In genomic region chr9:89270376-89270775, GRCm38 (mm10) we compare ENCODE assay signal across 30 mouse cellular contexts. TPM values are rescaled to one million over a fixed set of nuclear protein-coding genes. Genes with fewer than 3 reads are reported as not detected.
DNase-seq lines count a peak whose midpoint lies in the region; ATAC-seq lines count a peak whose summit lies in the region.
"Had no signal": no experiment of that assay in that cellular context is flagged by ENCODE, and none has a peak within 500 bp of the region (broad histone marks: within the 10 kb centered on the region; RNA-seq: fewer than 3 reads in every experiment).

No protein-coding gene starts in this region.

- peak overlapping the region; percentile 100 for H3K27ac ChIP-seq in macrophage
- H3K27ac ChIP-seq: embryonic facial prominence, embryonic 10.5 days; embryonic facial prominence, embryonic 15.5 days; forebrain, embryonic 12.5 days; heart, embryonic 10.5 days; heart, embryonic 15.5 days; hindbrain, embryonic 12.5 days; hindbrain, postnatal 0 days; intestine, embryonic 15.5 days; liver, embryonic 15.5 days; neural tube, embryonic 12.5 days had no signal

- ATAC-seq in cerebellum, adult (ENCODE audit: insufficient number of reproducible peaks, low FRiP score, low TSS enrichment), result peak; percentile 77
- ATAC-seq: forebrain, postnatal 0 days; hindbrain, postnatal 0 days; intestine, embryonic 15.5 days; midbrain, embryonic 16.5 days had no signal

- peaks cover 11% of the 10 kb centered on the region; the same call in 1 of the 2 replicates for H3K36me3 ChIP-seq in macrophage (ENCODE audit: inconsistent target)
- H3K36me3 ChIP-seq: embryonic facial prominence, embryonic 10.5 days; embryonic facial prominence, embryonic 15.5 days; forebrain, embryonic 12.5 days; G1E; heart, embryonic 10.5 days; heart, embryonic 15.5 days; hindbrain, embryonic 12.5 days; intestine, embryonic 15.5 days; liver, embryonic 15.5 days; neural tube, embryonic 12.5 days had no signal

- no peak for DNase-seq in cerebellum, postnatal 4 days (ENCODE audit: low spot score in 2 of 2)
- DNase-seq in cerebellum, adult 11-12 months, result peak; percentile 66
- peak; percentile 70 for DNase-seq in cerebellum, adult 9-11 months
- no peak for DNase-seq in spleen, adult 12 weeks (ENCODE audit: low spot score)
- no peak for DNase-seq in liver
- DNase-seq: adrenal gland, adult 8-10 months; forebrain, postnatal 0 days; gastrocnemius, postnatal 10 days; heart, postnatal 36 days; kidney, adult 8-10 months; kidney, postnatal 10 days; layer of hippocampus, postnatal 36 days; lung, embryonic 14.5 days; lung, postnatal 14 days; right cerebral cortex, postnatal 4 days had no signal

- H3K79me2 ChIP-seq in macrophage (ENCODE audit: inconsistent target), result peaks cover 16% of the 10 kb centered on the region; the same call in 1 of the 2 replicates

- 81% methylated on average over 2 of the region's 2 CpGs for WGBS in macrophage (ENCODE audit: missing documents)

- H3K4me3 ChIP-seq in macrophage (ENCODE audit: inconsistent target), result no peak overlapping the region
- H3K4me3 ChIP-seq: embryonic facial prominence, embryonic 10.5 days; embryonic facial prominence, embryonic 15.5 days; forebrain, embryonic 12.5 days; heart, embryonic 10.5 days; heart, embryonic 15.5 days; hindbrain, embryonic 12.5 days; intestine, embryonic 15.5 days; liver, embryonic 15.5 days; myocyte; neural tube, embryonic 12.5 days had no signal

RNA-seq across cellular contexts. Expression of gene Mthfs, which starts 59.9 kb away (rescaled TPM):
- 100 to 1,000 TPM; 142 to 807 (median 391) TPM for total RNA-seq in macrophage (2018; cell fraction: chromatin; rRNA removed)
- 100 to 1,000 TPM in 13 of 26 experiments, 10 to 100 TPM in 13; 52.2 to 162 (median 102) TPM for total RNA-seq in macrophage (2018; cell fraction: cytosol; rRNA removed)
- 100 to 1,000 TPM in 25 of 26 experiments, 10 to 100 TPM in 1; 93.0 to 529 (median 240) TPM for total RNA-seq in macrophage (2018; cell fraction: nucleus; rRNA removed)
- polyA plus RNA-seq in macrophage (2018), result 92.9 to 115 TPM (median 109 TPM) in 3 replicates

Comparison
In these comparisons a context has a peak if more than half of its experiments do, and no peak if none do; other contexts are left out.
1. DNase-seq: peak in cerebellum, adult 11-12 months (single experiment) and cerebellum, adult 9-11 months (single experiment); none in cerebellum, postnatal 4 days (0 of 2), spleen, adult 12 weeks (single experiment) and liver (single experiment).